Mouse (Mus musculus) lung, postnatal 0 days (tissue): ENCODE results near the gene Iqcn. TPM values are rescaled to one million over a fixed set of nuclear protein-coding genes. Genes with fewer than 3 reads are reported as not detected.
A peak's percentile ranks its signal among the peaks of the same experiment; 100 is the strongest.

Experiments used
- ATAC-seq: fragments of 200-750 bp; cut with Nextera tagmentation; 2 replicates; pipeline ENCODE4 v1.8.0; 2017; ENCODE audit warnings: moderate library complexity
- DNase-seq: peaks from one replicate; pipeline ENCODE4 v3.0.0-alpha.2; 2016; ENCODE audit warnings: low spot score
- H3K27ac ChIP-seq: fragments of 300-500 bp; sonication (generic); 2 replicates; pipeline ENCODE4 v1.5.1; 2014; ENCODE audit warnings: antibody characterized with exemption, mild to moderate bottlenecking, low read length, mixed read lengths
- H3K27me3 ChIP-seq: fragments of 300-500 bp; sonication (generic); replicated peaks from 2 replicates; pipeline ENCODE4 v1.6.1; 2014; ENCODE audit warnings: low read length, mixed read lengths; ENCODE audit not compliant: insufficient read depth
- H3K36me3 ChIP-seq: fragments of 300-500 bp; sonication (generic); 2 replicates; pipeline ENCODE4 v1.6.1; 2014; ENCODE audit warnings: low read length, mixed read lengths; ENCODE audit not compliant: insufficient read depth
- H3K4me1 ChIP-seq: fragments of 300-500 bp; sonication (generic); 2 replicates; pipeline ENCODE4 v1.6.1; 2014; ENCODE audit warnings: antibody characterized with exemption, low read depth, low read length, mixed read lengths; ENCODE audit not compliant: insufficient read depth
- H3K4me2 ChIP-seq: fragments of 300-500 bp; sonication (generic); replicated peaks from 2 replicates; pipeline ENCODE4 v1.6.1; 2014; ENCODE audit warnings: low read depth, mild to moderate bottlenecking, low read length, moderate library complexity, mixed read lengths
- H3K4me3 ChIP-seq: fragments of 300-500 bp; sonication (generic); 2 replicates; pipeline ENCODE4 v1.5.1; 2014; ENCODE audit warnings: low read depth, low read length
- H3K9ac ChIP-seq: fragments of 300-500 bp; sonication (generic); replicated peaks from 2 replicates; pipeline ENCODE4 v1.6.1; 2014; ENCODE audit warnings: low read depth, mild to moderate bottlenecking
- H3K9me3 ChIP-seq: fragments of 300-500 bp; sonication (generic); 2 replicates; pipeline ENCODE4 v1.6.1; 2016; ENCODE audit warnings: low read length, mixed read lengths
- CTCF ChIP-seq: IDR thresholded peaks from 2 replicates; pipeline ENCODE4 v1.5.1; 2016; ENCODE audit warnings: antibody characterized with exemption, mild to moderate bottlenecking
- EP300 ChIP-seq: IDR thresholded peaks from 2 replicates; pipeline ENCODE4 v1.6.1; 2016; ENCODE audit warnings: antibody characterized with exemption, mild to moderate bottlenecking, control low read depth
- WGBS: fragments of 180-500 bp; shearing (Covaris S2); extraction: QIAGEN DNeasy Blood & Tissue Kit; methylation state at CpG from one replicate; pipeline ENCODE4 v1.1.7; 2014; 5-methylcytosine and 5-hydroxymethylcytosine counted together
- polyA plus RNA-seq: library from polyadenylated mRNA; unstranded; fragments of >200 nt; fragmentation: Nextera tagmentation; extraction: Ambion mirVana; gene quantifications from 2 replicates; pipeline ENCODE4 v1.2.1, GENCODE M21; 2015

Gene Iqcn
- polyA plus RNA-seq, 1 experiment from 2014 or later = 0.07 TPM

- H3K4me3 ChIP-seq = no peak overlapping the region
- ATAC-seq (no peak), DNase-seq (no peak)
- WGBS = 42% methylated on average over 9 of the region's 9 CpGs
- H3K4me2 ChIP-seq = no peak overlapping the region
- H3K27ac ChIP-seq = no peak overlapping the region
- H3K4me1 ChIP-seq = no peaks in the 10 kb centered on the region
- H3K36me3 ChIP-seq = no peaks in the 10 kb centered on the region
- H3K9ac ChIP-seq = no peak overlapping the region
- no peaks in the 10 kb centered on the region for H3K27me3 ChIP-seq
- TF ChIP-seq EP300 (no peak), CTCF (no peak)
- H3K9me3 ChIP-seq = no peaks in the 10 kb centered on the region
Observed at GRCm38 (mm10) chr8:70719796-70720270, 16.6 kb downstream of the Iqcn start.

GRCm38 (mm10) chr8:70720739-70721138 is 17.5 kb downstream of the Iqcn start:
- no peaks in the 10 kb centered on the region for H3K27me3 ChIP-seq
- peak; percentile 22; the same call in 1 of the 2 replicates for ATAC-seq
- WGBS = 2% methylated on average over 3 of the region's 3 CpGs
- H3K9ac ChIP-seq = no peak overlapping the region
- no peaks in the 10 kb centered on the region for H3K36me3 ChIP-seq
- no peaks in the 10 kb centered on the region for H3K9me3 ChIP-seq
- H3K4me1 ChIP-seq = no peaks in the 10 kb centered on the region
- H3K4me3 ChIP-seq = no peak overlapping the region
- DNase-seq = peak; percentile 83
- no peak overlapping the region for H3K4me2 ChIP-seq
- H3K27ac ChIP-seq = 0 out of 2 replicates have a peak overlapping the region, but pooled peaks have one; percentile 20
- TF ChIP-seq CTCF (peak; percentile 95), EP300 (no peak)

- H3K4me1 ChIP-seq = no peaks in the 10 kb centered on the region
- no peaks in the 10 kb centered on the region for H3K27me3 ChIP-seq
- H3K9me3 ChIP-seq = no peaks in the 10 kb centered on the region
- DNase-seq (no peak), ATAC-seq (no peak)
- WGBS = 87% methylated on average over 8 of the region's 8 CpGs
- H3K27ac ChIP-seq = 0 out of 2 replicates have a peak overlapping the region, but pooled peaks have one; percentile 20
- H3K4me3 ChIP-seq = no peak overlapping the region
- no peaks in the 10 kb centered on the region for H3K36me3 ChIP-seq
- H3K4me2 ChIP-seq = no peak overlapping the region
- no peak overlapping the region for H3K9ac ChIP-seq
- TF ChIP-seq CTCF (no peak), EP300 (no peak)
Observed at GRCm38 (mm10) chr8:70721601-70722000, 18.3 kb downstream of the Iqcn start.

GRCm38 (mm10) chr8:70723486-70724210 is 20.4 kb downstream of the Iqcn start, which contains the start of gene Pde4c:
TSS of gene Pde4c (plus strand) at chr8:70723720.
- Histone ChIP-seq H3K9me3 (no peaks in the 10 kb centered on the region), H3K4me1 (no peaks in the 10 kb centered on the region), H3K4me3 (no peak within 1 kb of the TSS), H3K4me2 (peak within 1 kb of the TSS; percentile 6), H3K27ac (peak within 1 kb of the TSS; percentile 39), H3K36me3 (no peaks in the 10 kb centered on the region), H3K9ac (no peak within 1 kb of the TSS), H3K27me3 (0 out of 2 replicates have a peak, but pooled peaks cover under 1% of the 10 kb centered on the region)
- DNase-seq (peak; percentile 86), ATAC-seq (peak; percentile 90)
- TF ChIP-seq CTCF = no peak
- TF ChIP-seq EP300 = peak; percentile 38; the same call in 1 of the 2 replicates
- 41% methylated on average over 7 of the region's 7 CpGs for WGBS

- no peak overlapping the region for H3K9ac ChIP-seq
- no peak overlapping the region for H3K4me3 ChIP-seq
- H3K4me1 ChIP-seq = no peaks in the 10 kb centered on the region
- H3K27me3 ChIP-seq = 0 out of 2 replicates have a peak, but pooled peaks cover 3% of the 10 kb centered on the region
- H3K9me3 ChIP-seq = no peaks in the 10 kb centered on the region
- 69% methylated on average over 12 of the region's 12 CpGs for WGBS
- H3K36me3 ChIP-seq = no peaks in the 10 kb centered on the region
- no peak for TF ChIP-seq EP300
- no peak for TF ChIP-seq CTCF
- DNase-seq (no peak), ATAC-seq (no peak)
- H3K27ac ChIP-seq = peak overlapping the region; percentile 39
- no peak overlapping the region for H3K4me2 ChIP-seq
Observed at GRCm38 (mm10) chr8:70724216-70724615, 21.0 kb downstream of the Iqcn start.

- H3K27me3 ChIP-seq = peaks cover 3% of the 10 kb centered on the region; the same call in 1 of the 2 replicates
- H3K27ac ChIP-seq = no peak overlapping the region
- no peak overlapping the region for H3K9ac ChIP-seq
- H3K4me3 ChIP-seq = no peak overlapping the region
- H3K4me1 ChIP-seq = no peaks in the 10 kb centered on the region; the same call in 1 of the 2 replicates
- H3K36me3 ChIP-seq = no peaks in the 10 kb centered on the region
- H3K9me3 ChIP-seq = no peaks in the 10 kb centered on the region
- 26% methylated on average over 14 of the region's 14 CpGs for WGBS
- peak; percentile 41 for DNase-seq
- no peak overlapping the region for H3K4me2 ChIP-seq
- ATAC-seq = no peak
- TF ChIP-seq CTCF (no peak), EP300 (no peak)
Observed at GRCm38 (mm10) chr8:70725792-70726447, 22.7 kb downstream of the Iqcn start.
